9 mouse cellular contexts compared by ENCODE assay signal in genomic region chr2:102132945-102133558, GRCm38 (mm10). TPM values are rescaled to one million over a fixed set of nuclear protein-coding genes. Genes with fewer than 3 reads are reported as not detected.
DNase-seq lines count a peak whose midpoint lies in the region; ATAC-seq and TF ChIP-seq lines count a peak whose summit lies in the region.
"Had no signal": no experiment of that assay in that cellular context is flagged by ENCODE, and none has a peak within 500 bp of the region (broad histone marks: within the 10 kb centered on the region; RNA-seq: fewer than 3 reads in every experiment).

No protein-coding gene starts in this region.

- peak overlapping the region; percentile 35; the same call in 1 of the 2 replicates for H3K27ac ChIP-seq in forebrain, embryonic 15.5 days (replicated peaks)
- H3K27ac ChIP-seq in forebrain, postnatal 0 days (ENCODE audit: low read depth, low read length): no peak overlapping the region
- H3K27ac ChIP-seq in limb, embryonic 12.5 days: peak overlapping the region; percentile 83

- no peak for TF ChIP-seq CTCF in forebrain, postnatal 0 days (IDR thresholded peaks at IDR 0.05; ENCODE audit: low read depth)

- H3K9ac ChIP-seq in forebrain, embryonic 15.5 days (replicated peaks): no peak overlapping the region
- no peak overlapping the region for H3K9ac ChIP-seq in forebrain, postnatal 0 days
- no peak overlapping the region for H3K9ac ChIP-seq in limb, embryonic 12.5 days (replicated peaks)

- no peaks in the 10 kb centered on the region for H3K27me3 ChIP-seq in forebrain, embryonic 15.5 days
- no peaks in the 10 kb centered on the region for H3K27me3 ChIP-seq in forebrain, postnatal 0 days (ENCODE audit: insufficient read depth, low read length)
- H3K27me3 ChIP-seq in limb, embryonic 12.5 days: no peaks in the 10 kb centered on the region

- H3K9me3 ChIP-seq in forebrain, embryonic 15.5 days: no peaks in the 10 kb centered on the region
- no peaks in the 10 kb centered on the region for H3K9me3 ChIP-seq in forebrain, postnatal 0 days (ENCODE audit: low read length)
- H3K9me3 ChIP-seq in limb, embryonic 12.5 days: no peaks in the 10 kb centered on the region

- no peak for ATAC-seq in forebrain, embryonic 15.5 days (replicated peaks)
- no peak for ATAC-seq in forebrain, postnatal 0 days
- ATAC-seq in limb, embryonic 12.5 days (ENCODE audit: insufficient number of reproducible peaks, insufficient read depth, low FRiP score, low TSS enrichment, low read depth): peak; percentile 66; the same call in 1 of the 2 replicates

- H3K4me2 ChIP-seq in forebrain, embryonic 15.5 days (replicated peaks): no peak overlapping the region
- H3K4me2 ChIP-seq in forebrain, postnatal 0 days (ENCODE audit: low read depth): no peak overlapping the region
- H3K4me2 ChIP-seq in limb, embryonic 12.5 days: peak overlapping the region; percentile 28; the same call in 1 of the 2 replicates

- H3K36me3 ChIP-seq in forebrain, embryonic 15.5 days: no peaks in the 10 kb centered on the region
- H3K36me3 ChIP-seq in forebrain, postnatal 0 days (ENCODE audit: insufficient read depth): no peaks in the 10 kb centered on the region
- H3K36me3 ChIP-seq in limb, embryonic 12.5 days: no peaks in the 10 kb centered on the region

- 41% methylated on average over 10 of the region's 10 CpGs for WGBS in forebrain, embryonic 15.5 days
- 48% methylated on average over 10 of the region's 10 CpGs for WGBS in forebrain, postnatal 0 days
- WGBS in limb, embryonic 12.5 days: 36% methylated on average over 10 of the region's 10 CpGs

- DNase-seq in forebrain, postnatal 0 days: no peak
- peak; percentile 28 for DNase-seq in forelimb bud, embryonic 11.5 days (ENCODE audit: low read depth, low spot score)
- peak; percentile 18 for DNase-seq in lung, postnatal 14 days
- no peak for DNase-seq in embryo, embryonic 10.5 days (ENCODE audit: low spot score)
- DNase-seq in gastrocnemius, postnatal 25 days: no peak
- DNase-seq in frontal cortex, postnatal 14 days (ENCODE audit: low spot score in 2 of 2): no peak
- DNase-seq: heart, postnatal 36 days had no signal

- H3K4me1 ChIP-seq in forebrain, embryonic 15.5 days: peaks cover 71% of the 10 kb centered on the region
- H3K4me1 ChIP-seq in forebrain, postnatal 0 days (ENCODE audit: insufficient read depth): peaks cover 26% of the 10 kb centered on the region
- H3K4me1 ChIP-seq in limb, embryonic 12.5 days (replicated peaks): peaks cover 94% of the 10 kb centered on the region

- no peak overlapping the region for H3K4me3 ChIP-seq in forebrain, embryonic 15.5 days
- H3K4me3 ChIP-seq in forebrain, postnatal 0 days (ENCODE audit: low read depth, low read length): no peak overlapping the region
- H3K4me3 ChIP-seq in limb, embryonic 12.5 days (replicated peaks): no peak overlapping the region

RNA-seq across cellular contexts. Expression of gene Ldlrad3, which starts 53.1 kb away (rescaled TPM):
- 30.0 and 31.1 TPM in 2 replicates for polyA plus RNA-seq in forebrain, embryonic 15.5 days (2015; fragmentation: Nextera tagmentation; extraction: Ambion mirVana)
- 20.9 and 23.4 TPM in 2 replicates for total RNA-seq in forebrain, postnatal 0 days (2014; rRNA removed)
- polyA plus RNA-seq in forebrain, postnatal 0 days (2015; fragmentation: Nextera tagmentation; extraction: Ambion mirVana): 14.5 and 20.9 TPM in 2 replicates
- 66.2 and 68.2 TPM in 2 replicates for polyA plus RNA-seq in limb, embryonic 12.5 days (2016; fragmentation: Nextera tagmentation; extraction: Ambion mirVana)
- 1 to 10 TPM; 4.2 to 6.4 TPM for total RNA-seq in gastrocnemius, postnatal 25 days (2021)

Comparison
In these comparisons a context has a peak if more than half of its experiments do, and no peak if none do; other contexts are left out.
1. DNase-seq: peak in forelimb bud, embryonic 11.5 days (single experiment) and lung, postnatal 14 days (single experiment); none in forebrain, postnatal 0 days (single experiment), embryo, embryonic 10.5 days (single experiment), gastrocnemius, postnatal 25 days (single experiment) and frontal cortex, postnatal 14 days (0 of 2).